Mouse (Mus musculus): ENCODE results near the gene Bcorl1. TPM values are rescaled to one million over a fixed set of nuclear protein-coding genes. Genes with fewer than 3 reads are reported as not detected.

The Bcorl1 gene
- polyA plus RNA-seq, 2 experiments, result 2.1 to 3.5 TPM

DNA sequence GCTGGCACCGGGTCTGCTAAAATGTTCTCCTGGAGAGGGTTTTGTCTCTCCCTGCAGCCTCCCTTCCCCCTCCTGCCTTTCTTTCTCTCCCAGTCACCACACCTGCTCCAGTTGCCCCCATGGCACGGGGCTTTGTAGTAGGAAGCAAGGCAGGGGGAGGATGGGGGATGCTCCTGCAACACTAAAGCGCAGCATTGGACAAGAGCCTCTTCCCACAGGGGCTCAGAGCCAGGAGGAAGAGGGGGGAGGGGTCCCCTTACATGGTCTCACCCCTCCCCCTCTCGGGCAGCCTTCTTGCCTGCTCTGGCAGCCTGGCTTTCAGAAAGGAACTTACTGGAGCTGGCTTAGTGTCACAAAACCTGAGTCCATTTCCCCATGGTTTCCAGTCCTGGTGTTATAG is 44.8 kb downstream of the Bcorl1 start:
- peaks cover 10% of the 10 kb centered on the region for H3K36me3 ChIP-seq (replicated peaks; ENCODE audit: control insufficient read depth, insufficient read depth, low read depth)
- TF ChIP-seq EP300 (IDR thresholded peaks at IDR 0.05; ENCODE audit: low read depth), result no peak
- no peak for TF ChIP-seq CTCF (IDR thresholded peaks at IDR 0.05; ENCODE audit: low read depth)

DNA sequence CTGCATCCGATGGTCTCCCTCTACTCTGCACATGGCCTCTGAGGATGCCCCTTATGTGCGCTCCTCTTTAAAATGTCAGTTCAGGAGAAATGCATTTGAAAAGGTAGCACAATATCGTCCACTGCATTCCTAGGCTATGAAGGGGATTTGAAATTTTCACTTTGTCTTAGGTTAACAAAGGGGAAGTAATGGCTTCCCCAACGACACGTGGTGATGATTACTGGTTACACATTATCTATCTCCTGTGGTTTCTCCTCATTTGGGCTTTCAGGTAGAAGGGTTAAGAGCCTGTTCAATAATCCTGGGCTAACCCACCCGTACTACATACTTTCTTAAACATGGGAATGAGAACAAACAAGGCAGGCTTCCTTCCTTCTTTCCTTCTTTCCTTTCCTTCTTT is 48.2 kb downstream of the Bcorl1 start:
- H3K9ac ChIP-seq (replicated peaks), result no peak overlapping the region
- DNase-seq (ENCODE audit: low read depth in 3 of 3, low spot score in 3 of 3) (no peak), ATAC-seq (ENCODE audit: insufficient read depth) (no peak)
- no peak overlapping the region for H3K27ac ChIP-seq
- TF ChIP-seq EP300 (IDR thresholded peaks at IDR 0.05; ENCODE audit: low read depth) (no peak), CTCF (IDR thresholded peaks at IDR 0.05; ENCODE audit: low read depth) (no peak)
- no peaks in the 10 kb centered on the region for H3K27me3 ChIP-seq (ENCODE audit: control insufficient read depth, insufficient read depth, low read length)
- no peak overlapping the region for H3K4me3 ChIP-seq (ENCODE audit: insufficient read depth in 1 of 2, low read depth in 2 of 2, low read length in 2 of 2)
- no peaks in the 10 kb centered on the region for H3K9me3 ChIP-seq (ENCODE audit: control insufficient read depth, low read length)
- H3K4me2 ChIP-seq (ENCODE audit: low read depth), result no peak overlapping the region
- peaks cover 18% of the 10 kb centered on the region for H3K36me3 ChIP-seq (replicated peaks; ENCODE audit: control insufficient read depth, insufficient read depth, low read depth)
- WGBS (ENCODE audit: insufficient replicate concordance), result 68% methylated on average over 6 of the region's 6 CpGs
- no peaks in the 10 kb centered on the region for H3K4me1 ChIP-seq (replicated peaks; ENCODE audit: control insufficient read depth in 2 of 2, insufficient read depth in 2 of 2, low read length in 1 of 2)

More for the DNA sequence above, 44.8 kb downstream of the Bcorl1 start:
- no peaks in the 10 kb centered on the region for H3K27me3 ChIP-seq (ENCODE audit: control insufficient read depth, insufficient read depth, low read length)
- ATAC-seq (ENCODE audit: insufficient read depth) (no peak), DNase-seq (ENCODE audit: low read depth in 3 of 3, low spot score in 3 of 3) (no peak)
- no peak overlapping the region for H3K9ac ChIP-seq (replicated peaks)
- H3K4me3 ChIP-seq (ENCODE audit: insufficient read depth in 1 of 2, low read depth in 2 of 2, low read length in 2 of 2), result no peak overlapping the region
- H3K4me1 ChIP-seq (replicated peaks; ENCODE audit: control insufficient read depth in 2 of 2, insufficient read depth in 2 of 2, low read length in 1 of 2), result no peaks in the 10 kb centered on the region
- no peak overlapping the region for H3K4me2 ChIP-seq (ENCODE audit: low read depth)
- WGBS (ENCODE audit: insufficient replicate concordance), result 61% methylated on average over 4 of the region's 4 CpGs
- H3K27ac ChIP-seq, result no peak overlapping the region
- H3K9me3 ChIP-seq (ENCODE audit: control insufficient read depth, low read length), result no peaks in the 10 kb centered on the region

DNA sequence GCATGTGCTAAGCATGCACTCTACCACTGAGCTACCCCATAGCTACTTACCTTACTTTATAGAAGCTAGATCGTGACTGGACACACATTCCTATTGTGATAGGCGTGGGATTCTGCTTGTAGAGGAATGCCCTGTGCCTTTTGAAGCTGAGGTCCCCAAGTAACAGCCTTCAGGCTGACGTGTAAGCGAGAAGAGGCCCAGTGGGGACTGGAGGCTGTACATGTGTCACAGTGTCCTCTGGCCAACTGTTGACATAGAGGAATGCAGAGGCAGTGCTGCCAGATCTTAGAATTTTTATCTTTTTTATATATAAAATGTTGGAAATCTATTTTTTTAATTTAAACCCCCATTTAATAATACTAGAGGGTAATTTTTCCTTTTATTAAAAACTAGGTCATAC is 58.8 kb downstream of the Bcorl1 start:
- Histone ChIP-seq H3K4me1 (replicated peaks; ENCODE audit: control insufficient read depth in 2 of 2, insufficient read depth in 2 of 2, low read length in 1 of 2) (no peaks in the 10 kb centered on the region), H3K27ac (no peak overlapping the region), H3K9ac (replicated peaks) (no peak overlapping the region), H3K36me3 (replicated peaks; ENCODE audit: control insufficient read depth, insufficient read depth, low read depth) (peaks cover 18% of the 10 kb centered on the region; the same call in 1 of the 2 replicates), H3K27me3 (ENCODE audit: control insufficient read depth, insufficient read depth, low read length) (no peaks in the 10 kb centered on the region), H3K4me3 (ENCODE audit: insufficient read depth in 1 of 2, low read depth in 2 of 2, low read length in 2 of 2) (no peak overlapping the region), H3K4me2 (ENCODE audit: low read depth) (no peak overlapping the region), H3K9me3 (ENCODE audit: control insufficient read depth, low read length) (no peaks in the 10 kb centered on the region)
- TF ChIP-seq EP300 (IDR thresholded peaks at IDR 0.05; ENCODE audit: low read depth), result no peak
- no peak for TF ChIP-seq CTCF (IDR thresholded peaks at IDR 0.05; ENCODE audit: low read depth)
- DNase-seq (ENCODE audit: low read depth in 3 of 3, low spot score in 3 of 3) (no peak), ATAC-seq (ENCODE audit: insufficient read depth) (no peak)
- WGBS (ENCODE audit: insufficient replicate concordance), result 71% methylated on average over 4 of the region's 4 CpGs

- no peak for ATAC-seq (ENCODE audit: insufficient read depth)
- WGBS (ENCODE audit: insufficient replicate concordance), result 45% methylated on average over 3 of the region's 3 CpGs
- peaks cover 18% of the 10 kb centered on the region; the same call in 1 of the 2 replicates for H3K36me3 ChIP-seq (replicated peaks; ENCODE audit: control insufficient read depth, insufficient read depth, low read depth)
These were observed 64.0 kb downstream of the Bcorl1 start for GRCm38 (mm10) chrX:48405141-48405540.

GRCm38 (mm10) chrX:48409611-48410387 is 68.6 kb downstream of the Bcorl1 start:
- Histone ChIP-seq H3K4me1 (replicated peaks; ENCODE audit: control insufficient read depth in 2 of 2, insufficient read depth in 2 of 2, low read length in 1 of 2) (peaks cover 0 to 4% of the 10 kb centered on the region in 2 experiments; a peak in 2 of 4 replicates), H3K27me3 (ENCODE audit: control insufficient read depth, insufficient read depth, low read length) (no peaks in the 10 kb centered on the region), H3K9ac (replicated peaks) (peak overlapping the region; percentile 31; the same call in 1 of the 2 replicates), H3K4me3 (ENCODE audit: insufficient read depth in 1 of 2, low read depth in 2 of 2, low read length in 2 of 2) (peak overlapping the region; percentile 60 to 70), H3K9me3 (ENCODE audit: control insufficient read depth, low read length) (no peaks in the 10 kb centered on the region), H3K36me3 (replicated peaks; ENCODE audit: control insufficient read depth, insufficient read depth, low read depth) (no peaks in the 10 kb centered on the region), H3K4me2 (ENCODE audit: low read depth) (peak overlapping the region; percentile 59), H3K27ac (no peak overlapping the region)
- no peak for TF ChIP-seq EP300 (IDR thresholded peaks at IDR 0.05; ENCODE audit: low read depth)
- peak; percentile 95 for TF ChIP-seq CTCF (IDR thresholded peaks at IDR 0.05; ENCODE audit: low read depth)
- ATAC-seq (ENCODE audit: insufficient read depth) (peak; percentile 90), DNase-seq (ENCODE audit: low read depth in 3 of 3, low spot score in 3 of 3) (peak; percentile 57 to 68 (median 59))
- WGBS (ENCODE audit: insufficient replicate concordance), result 11% methylated on average over 35 of the region's 36 CpGs

More at GRCm38 (mm10) chrX:48405141-48405540, 64.0 kb downstream of the Bcorl1 start:
- no peak for TF ChIP-seq EP300 (IDR thresholded peaks at IDR 0.05; ENCODE audit: low read depth)
- TF ChIP-seq CTCF (IDR thresholded peaks at IDR 0.05; ENCODE audit: low read depth), result no peak
- H3K4me3 ChIP-seq (ENCODE audit: insufficient read depth in 1 of 2, low read depth in 2 of 2, low read length in 2 of 2), result no peak overlapping the region
- no peaks in the 10 kb centered on the region for H3K9me3 ChIP-seq (ENCODE audit: control insufficient read depth, low read length)
- no peak overlapping the region for H3K4me2 ChIP-seq (ENCODE audit: low read depth)
- H3K9ac ChIP-seq (replicated peaks), result no peak overlapping the region
- H3K4me1 ChIP-seq (replicated peaks; ENCODE audit: control insufficient read depth in 2 of 2, insufficient read depth in 2 of 2, low read length in 1 of 2), result no peaks in the 10 kb centered on the region; a peak in 1 of 4 replicates
- no peak for DNase-seq (ENCODE audit: low read depth in 3 of 3, low spot score in 3 of 3)
- H3K27me3 ChIP-seq (ENCODE audit: control insufficient read depth, insufficient read depth, low read length), result no peaks in the 10 kb centered on the region
- no peak overlapping the region for H3K27ac ChIP-seq

Data from liver, embryonic 14.5 days (tissue).